ENCODE assay signal across 21 mouse cellular contexts in the genomic region with DNA sequence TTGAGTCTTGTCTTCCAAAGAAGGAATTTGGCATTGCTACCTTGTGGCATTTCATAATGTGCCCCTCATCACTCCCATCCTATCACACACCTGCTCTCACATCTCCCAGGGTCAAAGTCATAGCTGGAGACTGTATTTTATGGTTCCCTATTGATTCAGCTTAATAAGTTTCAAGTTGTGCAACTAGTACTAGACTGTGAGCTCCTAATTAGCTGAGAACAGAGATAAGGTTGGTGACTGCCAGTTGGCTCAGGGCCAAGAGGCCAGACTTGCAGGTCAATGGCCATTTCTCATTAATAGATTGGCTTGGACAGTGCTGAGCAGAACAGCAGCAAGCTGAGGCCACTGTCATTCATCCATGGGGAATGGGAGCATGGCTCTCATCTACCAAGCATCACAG. TPM values are rescaled to one million over a fixed set of nuclear protein-coding genes. Genes with fewer than 3 reads are reported as not detected.
DNase-seq lines count a peak whose midpoint lies in the region; ATAC-seq and TF ChIP-seq lines count a peak whose summit lies in the region.
"Had no signal": no experiment of that assay in that cellular context is flagged by ENCODE, and none has a peak within 500 bp of the region (broad histone marks: within the 10 kb centered on the region; RNA-seq: fewer than 3 reads in every experiment).

No protein-coding gene starts in this region.

- no peak for TF ChIP-seq POLR2A in small intestine, adult 2 months (IDR thresholded peaks at IDR 0.05; ENCODE audit: low read depth, low read length)

- H3K27me3 ChIP-seq in small intestine, adult 2 months (ENCODE audit: control insufficient read depth, insufficient read depth, low read length), result no peaks in the 10 kb centered on the region
- no peaks in the 10 kb centered on the region for H3K27me3 ChIP-seq in midbrain, embryonic 15.5 days (replicated peaks)
- H3K27me3 ChIP-seq: stomach, embryonic 15.5 days had no signal

- ATAC-seq in midbrain, embryonic 15.5 days (replicated peaks), result no peak
- ATAC-seq: forebrain, embryonic 14.5 days; hindbrain, postnatal 0 days had no signal

- H3K4me2 ChIP-seq in midbrain, embryonic 15.5 days, result no peak overlapping the region
- H3K4me2 ChIP-seq: liver, embryonic 13.5 days; stomach, embryonic 15.5 days had no signal

- H3K4me1 ChIP-seq in small intestine, adult 2 months (ENCODE audit: control insufficient read depth, insufficient read depth, insufficient read length, low read length), result peaks cover 52% of the 10 kb centered on the region
- no peaks in the 10 kb centered on the region for H3K4me1 ChIP-seq in midbrain, embryonic 15.5 days
- H3K4me1 ChIP-seq: liver, embryonic 13.5 days; stomach, embryonic 15.5 days had no signal

- TF ChIP-seq CTCF in small intestine, adult 2 months (IDR thresholded peaks at IDR 0.05; ENCODE audit: extremely low read depth, insufficient read length, insufficient replicate concordance, low read depth, low read length), result no peak

- no peak overlapping the region for H3K4me3 ChIP-seq in small intestine, adult 2 months (ENCODE audit: low read depth, low read length)
- H3K4me3 ChIP-seq in midbrain, embryonic 15.5 days, result no peak overlapping the region
- H3K4me3 ChIP-seq: embryonic facial prominence, embryonic 10.5 days; heart, embryonic 10.5 days; liver, embryonic 13.5 days; stomach, embryonic 15.5 days had no signal

- no peak overlapping the region for H3K9ac ChIP-seq in midbrain, embryonic 15.5 days
- H3K9ac ChIP-seq: liver, embryonic 13.5 days; stomach, embryonic 15.5 days had no signal

- H3K27ac ChIP-seq in small intestine, adult 2 months (ENCODE audit: insufficient read depth, low read depth, low read length), result peak overlapping the region; percentile 76
- H3K27ac ChIP-seq in midbrain, embryonic 15.5 days, result no peak overlapping the region
- H3K27ac ChIP-seq: embryonic facial prominence, embryonic 10.5 days; heart, embryonic 10.5 days; hindbrain, postnatal 0 days; liver, embryonic 13.5 days; stomach, embryonic 15.5 days had no signal

- H3K9me3 ChIP-seq in midbrain, embryonic 15.5 days, result no peaks in the 10 kb centered on the region
- H3K9me3 ChIP-seq: embryonic facial prominence, embryonic 10.5 days; heart, embryonic 10.5 days; liver, embryonic 13.5 days; stomach, embryonic 15.5 days had no signal

- peak; percentile 6 for DNase-seq in kidney, adult 18-20 months
- no peak for DNase-seq in kidney, postnatal 14 days
- DNase-seq in lung, postnatal 10 days, result peak; percentile 32
- DNase-seq in lung, postnatal 25 days (ENCODE audit: low spot score), result no peak
- DNase-seq in kidney, adult 9 months, result peak; percentile 35
- no peak for DNase-seq in thymus, postnatal 25 days
- DNase-seq: adrenal gland, postnatal 36 days; gastrocnemius, postnatal 36 days; heart, postnatal 10 days; liver, embryonic 13.5 days; midbrain, embryonic 14.5 days; right cerebral cortex, adult 18-20 months; thymus, postnatal 36 days had no signal

- no peaks in the 10 kb centered on the region for H3K36me3 ChIP-seq in small intestine, adult 2 months (ENCODE audit: control insufficient read depth, insufficient read depth, low read length)
- no peaks in the 10 kb centered on the region for H3K36me3 ChIP-seq in midbrain, embryonic 15.5 days (replicated peaks)
- H3K36me3 ChIP-seq: embryonic facial prominence, embryonic 10.5 days; heart, embryonic 10.5 days; liver, embryonic 13.5 days; stomach, embryonic 15.5 days had no signal

RNA-seq across cellular contexts. Expression of a gene that starts 1.3 kb away (rescaled TPM):
- polyA plus RNA-seq in small intestine, adult 2 months (2012; rRNA removed), result 32.8 and 181 TPM in 2 replicates
- not detected in 2 replicates for polyA plus RNA-seq in midbrain, embryonic 15.5 days (2015; fragmentation: Nextera tagmentation; extraction: Ambion mirVana)
- polyA plus RNA-seq: embryonic facial prominence, embryonic 10.5 days; forebrain, embryonic 14.5 days; heart, embryonic 10.5 days; hindbrain, postnatal 0 days; liver, embryonic 13.5 days; midbrain, embryonic 14.5 days; spleen, adult 2 months had no signal

RNA-seq across cellular contexts. Expression of a gene that starts 15.8 kb away (rescaled TPM):
- polyA plus RNA-seq in small intestine, adult 2 months (2012; rRNA removed), result not detected in 2 replicates
- not detected in 2 replicates for polyA plus RNA-seq in midbrain, embryonic 15.5 days (2015; fragmentation: Nextera tagmentation; extraction: Ambion mirVana)
- polyA plus RNA-seq: embryonic facial prominence, embryonic 10.5 days; forebrain, embryonic 14.5 days; heart, embryonic 10.5 days; hindbrain, postnatal 0 days; liver, embryonic 13.5 days; midbrain, embryonic 14.5 days; spleen, adult 2 months; stomach, embryonic 15.5 days had no signal

RNA-seq across cellular contexts. Expression of a gene that starts 19.6 kb away (rescaled TPM):
- polyA plus RNA-seq in small intestine, adult 2 months (2012; rRNA removed), result not detected in 2 replicates
- not detected in 2 replicates for polyA plus RNA-seq in midbrain, embryonic 15.5 days (2015; fragmentation: Nextera tagmentation; extraction: Ambion mirVana)
- polyA plus RNA-seq: embryonic facial prominence, embryonic 10.5 days; forebrain, embryonic 14.5 days; heart, embryonic 10.5 days; liver, embryonic 13.5 days; midbrain, embryonic 14.5 days; spleen, adult 2 months; stomach, embryonic 15.5 days had no signal

RNA-seq across cellular contexts. Expression of a gene that starts 25.7 kb away (rescaled TPM):
- polyA plus RNA-seq in small intestine, adult 2 months (2012; rRNA removed), result 0.05 TPM in 1 of 2 replicates, not detected in the other
- 0.10 and 0.13 TPM in 2 replicates for polyA plus RNA-seq in midbrain, embryonic 15.5 days (2015; fragmentation: Nextera tagmentation; extraction: Ambion mirVana)
- polyA plus RNA-seq: forebrain, embryonic 14.5 days had no signal

RNA-seq across cellular contexts. Expression of a gene that starts 37.0 kb away (rescaled TPM):
- polyA plus RNA-seq in small intestine, adult 2 months (2012; rRNA removed), result not detected in 2 replicates
- polyA plus RNA-seq in midbrain, embryonic 15.5 days (2015; fragmentation: Nextera tagmentation; extraction: Ambion mirVana), result not detected in 2 replicates
- polyA plus RNA-seq: embryonic facial prominence, embryonic 10.5 days; forebrain, embryonic 14.5 days; heart, embryonic 10.5 days; hindbrain, postnatal 0 days; liver, embryonic 13.5 days; midbrain, embryonic 14.5 days; spleen, adult 2 months; stomach, embryonic 15.5 days had no signal

Comparison
In these comparisons a context has a peak if more than half of its experiments do, and no peak if none do; other contexts are left out.
1. DNase-seq: peak in kidney, adult 18-20 months (single experiment), lung, postnatal 10 days (single experiment) and kidney, adult 9 months (single experiment); none in kidney, postnatal 14 days (single experiment), lung, postnatal 25 days (single experiment) and thymus, postnatal 25 days (single experiment).
2. RNA of a gene that starts 1.3 kb away (polyA plus RNA-seq): 32.8 to 181 TPM in small intestine, adult 2 months; not detected in midbrain, embryonic 15.5 days; every median in the first group is over 10 times any median in the second.